Mouse (Mus musculus): ENCODE data around the gene E130114P18Rik. TPM values are rescaled to one million over a fixed set of nuclear protein-coding genes. Genes with fewer than 3 reads are reported as not detected.

The E130114P18Rik gene
- total RNA-seq, 2 experiments from 2014 or later = 6.9 to 7.6 TPM

DNA sequence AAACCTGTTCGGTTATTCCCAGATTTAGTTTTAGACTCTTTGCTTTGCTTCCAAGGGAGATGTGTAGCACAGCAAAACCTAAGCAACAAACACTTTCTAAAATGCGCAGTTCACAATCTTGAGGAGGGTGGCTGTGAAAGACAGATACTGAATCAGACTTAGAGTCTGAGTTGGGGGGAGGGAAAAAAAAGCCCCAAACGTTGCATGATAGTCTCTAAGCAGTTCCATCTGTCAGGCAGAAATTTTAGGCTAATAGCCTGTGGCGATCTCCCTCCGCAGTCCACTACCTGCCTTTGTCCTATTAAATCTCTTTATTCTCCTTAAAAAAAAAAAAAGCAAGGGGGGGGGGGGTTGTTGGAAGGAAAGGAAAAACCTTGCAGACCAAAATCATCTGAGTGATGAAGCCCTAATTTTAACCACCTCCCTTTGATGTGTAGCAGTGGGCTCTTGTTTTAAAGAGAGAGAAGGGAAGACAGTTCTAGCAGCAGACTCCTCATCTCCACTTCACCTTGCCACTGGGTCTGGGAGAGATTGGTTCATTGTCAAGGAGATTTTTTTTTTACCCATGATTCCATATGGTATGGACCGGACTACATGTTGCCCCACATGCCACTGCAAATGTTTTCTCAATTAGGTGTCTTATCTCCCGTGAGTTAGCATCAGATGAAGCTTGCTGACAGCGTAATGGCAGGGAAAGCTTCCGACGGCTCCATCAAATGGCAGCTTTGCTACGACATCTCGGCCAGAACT, 196.4 kb downstream of the E130114P18Rik start:
- no peak for DNase-seq (ENCODE audit: low spot score in 2 of 2)

DNA sequence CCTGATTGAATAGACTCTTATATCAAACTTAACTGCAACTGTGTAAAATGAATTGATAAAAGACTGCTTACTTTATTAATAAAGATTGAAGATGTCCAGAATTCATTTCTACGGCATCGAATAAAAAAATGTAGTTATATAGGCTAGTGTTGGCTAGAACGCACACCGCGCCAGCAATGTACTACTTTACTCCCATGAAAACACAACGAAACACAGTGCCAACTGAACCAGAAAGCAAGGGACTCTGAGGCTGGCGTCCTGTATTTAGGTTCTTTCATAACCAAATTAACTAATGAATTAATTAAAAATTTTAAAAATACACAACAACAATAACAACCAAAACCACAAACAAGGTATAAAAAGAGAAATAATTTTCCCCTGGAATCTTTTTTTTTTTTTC, 197.0 kb downstream of the E130114P18Rik start:
- no peak for DNase-seq (ENCODE audit: low spot score in 2 of 2)

DNA sequence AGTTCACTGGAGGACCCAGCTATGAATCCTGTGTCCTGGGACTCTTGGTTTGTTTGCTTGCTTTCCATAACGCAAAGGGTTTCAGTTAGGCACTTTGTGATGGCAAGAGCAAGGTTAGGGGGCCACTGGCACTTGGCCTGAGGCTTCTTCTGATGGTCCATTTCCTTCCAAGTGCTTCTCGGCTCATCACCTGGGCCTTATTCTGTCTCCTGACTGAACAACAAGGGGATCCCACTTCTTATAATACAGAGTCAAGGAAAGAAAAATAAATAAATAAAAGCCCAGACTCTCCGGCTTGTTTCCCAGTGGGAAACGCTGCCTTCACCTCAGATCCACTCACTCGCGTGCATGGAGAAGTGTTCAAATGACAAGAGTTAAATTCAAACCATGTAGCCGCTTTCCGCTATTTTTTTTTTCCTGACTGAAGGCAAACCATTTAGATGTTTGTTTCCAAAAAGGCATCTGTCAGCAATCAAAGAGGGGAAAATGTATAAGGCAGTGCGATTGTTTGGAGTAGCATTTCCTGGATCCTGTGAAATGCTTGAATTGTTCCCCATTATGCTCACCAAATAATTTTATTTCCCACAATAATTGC, 199.2 kb downstream of the E130114P18Rik start:
- DNase-seq (ENCODE audit: low spot score in 2 of 2) = no peak

- DNase-seq (ENCODE audit: low spot score in 2 of 2) = no peak
These were observed 200.4 kb downstream of the E130114P18Rik start for GRCm38 (mm10) chr4:97577431-97577830.

- peak; percentile 58 to 81 for DNase-seq (ENCODE audit: low spot score in 2 of 2)
These were observed 202.4 kb downstream of the E130114P18Rik start for GRCm38 (mm10) chr4:97575447-97575846.

DNA sequence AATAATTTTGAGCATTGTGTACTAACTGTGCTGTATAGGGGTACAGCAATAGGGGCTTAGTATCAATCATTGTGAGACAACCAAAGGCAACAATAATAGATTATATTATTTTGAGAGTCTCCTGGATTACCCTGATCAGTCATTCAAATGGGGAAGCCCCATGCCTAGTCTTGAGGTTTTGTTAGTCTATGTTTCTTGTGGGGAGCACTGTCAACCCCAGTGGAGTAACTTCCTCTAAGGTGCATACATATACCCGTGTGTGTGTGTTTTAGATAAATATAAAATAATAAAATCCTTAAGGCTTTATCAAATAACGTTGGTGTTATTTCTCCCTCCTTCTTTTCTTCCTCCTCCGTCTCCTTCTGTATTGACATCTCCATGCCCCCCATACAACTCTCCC, 208.6 kb downstream of the E130114P18Rik start:
- DNase-seq (ENCODE audit: low spot score in 2 of 2) = no peak

GRCm38 (mm10) chr4:97564656-97565055, 213.2 kb downstream of the E130114P18Rik start:
- peak in 1 of 2 experiments; percentile 27 for DNase-seq (ENCODE audit: low spot score in 2 of 2)

GRCm38 (mm10) chr4:97564199-97564598, 213.7 kb downstream of the E130114P18Rik start:
- no peak for DNase-seq (ENCODE audit: low spot score in 2 of 2)

DNA sequence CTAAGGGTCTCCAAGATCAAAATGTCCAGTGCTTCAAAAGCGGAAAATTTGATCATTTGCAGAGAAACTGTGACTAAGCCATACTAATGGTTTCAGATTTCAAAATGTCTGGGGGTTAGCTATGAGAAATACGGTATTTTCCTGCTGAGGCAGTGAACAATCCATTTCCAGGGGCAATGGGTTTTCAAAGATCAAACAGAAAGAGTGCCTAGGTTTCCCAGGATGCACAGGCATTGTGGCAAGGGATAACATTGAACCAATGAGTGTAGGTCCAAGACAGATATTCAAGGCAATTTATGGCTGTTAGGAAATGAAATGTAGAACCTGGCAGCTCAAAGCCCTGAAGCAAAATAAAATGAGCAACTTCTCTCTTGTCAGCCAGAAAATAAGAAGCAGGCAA, 220.3 kb downstream of the E130114P18Rik start:
- DNase-seq (ENCODE audit: low spot score in 2 of 2) = no peak

DNA sequence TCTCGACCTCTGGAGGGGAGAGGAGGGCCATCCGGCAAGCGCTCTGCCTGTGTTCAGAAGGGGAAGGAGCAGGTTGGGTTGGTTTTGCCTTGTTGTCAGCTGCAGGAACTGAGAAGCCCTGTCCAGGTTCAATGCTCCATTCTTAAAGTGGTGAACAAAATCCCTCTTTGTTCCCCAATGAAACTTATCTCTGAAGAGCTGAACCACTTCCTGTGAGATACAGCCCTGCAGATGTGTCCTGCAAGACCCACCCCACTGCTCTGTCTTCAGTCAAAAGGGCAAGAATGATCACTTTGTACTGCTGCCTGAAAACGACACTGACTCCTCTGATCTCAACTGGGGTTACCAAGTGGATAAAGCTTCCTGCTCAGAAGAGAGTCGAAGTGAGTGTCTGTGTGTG, 233.9 kb downstream of the E130114P18Rik start:
- no peak for DNase-seq (ENCODE audit: low spot score in 2 of 2)

- DNase-seq (ENCODE audit: low spot score in 2 of 2) = no peak
These were observed 245.8 kb downstream of the E130114P18Rik start for GRCm38 (mm10) chr4:97532072-97532471.

DNA sequence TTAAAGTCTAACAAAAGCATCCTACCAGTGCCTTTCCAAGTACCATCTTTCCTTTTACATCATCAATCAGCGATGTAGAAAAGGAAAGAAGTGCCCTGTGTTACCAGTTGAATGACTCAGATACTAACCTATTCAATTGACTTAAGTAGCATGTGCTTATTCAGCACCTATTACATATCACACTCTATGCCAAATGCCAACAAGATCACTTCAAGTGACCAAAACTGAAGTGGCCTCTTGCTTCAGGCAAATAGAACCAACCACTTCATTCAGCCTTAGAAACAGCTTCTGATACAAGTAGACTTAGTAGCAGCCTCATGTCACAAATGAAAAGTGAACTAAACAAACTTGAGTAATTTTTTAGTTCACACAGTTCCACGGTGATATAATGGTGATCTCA, 249.4 kb downstream of the E130114P18Rik start:
- DNase-seq (ENCODE audit: low spot score in 2 of 2) = no peak

Other genes with a start within 250 kb of the E130114P18Rik start
- gene Nfia, start 5.3 kb downstream of the E130114P18Rik start, total RNA-seq (2021) = 10 to 100 TPM; 94.5 to 95.9 TPM